Mouse (Mus musculus): ENCODE measurements around the gene Gabbr2. TPM values are rescaled to one million over a fixed set of nuclear protein-coding genes. Genes with fewer than 3 reads are reported as not detected.
A peak's percentile ranks its signal among the peaks of the same experiment; 100 is the strongest.

The Gabbr2 gene
- polyA plus RNA-seq, 1 experiment from 2014 or later, result 0.05 TPM

DNA sequence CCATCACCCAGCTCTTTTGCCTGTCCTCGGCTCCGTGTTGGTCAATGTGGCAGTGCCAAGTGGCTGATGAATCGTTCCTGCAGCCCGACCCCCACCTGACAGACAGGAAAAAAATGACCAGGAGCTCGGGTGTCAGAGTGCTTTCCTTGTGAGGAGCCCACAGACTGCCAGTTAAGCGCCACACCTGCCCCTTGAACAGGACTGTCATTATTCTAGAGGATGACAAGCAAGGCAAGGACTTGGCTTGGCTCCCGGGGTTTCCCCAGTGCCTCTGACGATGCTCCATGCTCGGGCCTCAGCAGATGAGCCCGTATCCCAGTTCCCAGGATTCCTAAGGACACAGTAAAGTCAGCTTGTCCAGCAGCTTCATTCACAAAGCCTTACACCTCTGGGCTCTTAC is 20.8 kb upstream of the Gabbr2 start:
- Histone ChIP-seq H3K9me3 (no peaks in the 10 kb centered on the region), H3K27me3 (no peaks in the 10 kb centered on the region), H3K4me3 (no peak overlapping the region), H3K36me3 (peaks cover 16% of the 10 kb centered on the region), H3K4me2 (no peak overlapping the region), H3K4me1 (peaks cover 13% of the 10 kb centered on the region; the same call in 1 of the 2 replicates), H3K9ac (no peak overlapping the region), H3K27ac (no peak overlapping the region)
- 52% methylated on average over 10 of the region's 10 CpGs for WGBS
- ATAC-seq (ENCODE audit: insufficient number of reproducible peaks, low FRiP score, low TSS enrichment, low read depth), result no peak

GRCm38 (mm10) chr4:47010400-47011231 is 18.9 kb upstream of the Gabbr2 start:
- H3K27me3 ChIP-seq, result 0 out of 2 replicates have a peak, but pooled peaks cover 3% of the 10 kb centered on the region
- peak overlapping the region; percentile 21; the same call in 1 of the 2 replicates for H3K4me2 ChIP-seq
- H3K4me3 ChIP-seq, result no peak overlapping the region
- no peaks in the 10 kb centered on the region for H3K9me3 ChIP-seq
- H3K9ac ChIP-seq, result no peak overlapping the region
- H3K27ac ChIP-seq, result no peak overlapping the region
- 37% methylated on average over 12 of the region's 12 CpGs for WGBS
- H3K4me1 ChIP-seq, result peaks cover 13% of the 10 kb centered on the region; the same call in 1 of the 2 replicates
- ATAC-seq (ENCODE audit: insufficient number of reproducible peaks, low FRiP score, low TSS enrichment, low read depth), result no peak
- H3K36me3 ChIP-seq, result no peaks in the 10 kb centered on the region

DNA sequence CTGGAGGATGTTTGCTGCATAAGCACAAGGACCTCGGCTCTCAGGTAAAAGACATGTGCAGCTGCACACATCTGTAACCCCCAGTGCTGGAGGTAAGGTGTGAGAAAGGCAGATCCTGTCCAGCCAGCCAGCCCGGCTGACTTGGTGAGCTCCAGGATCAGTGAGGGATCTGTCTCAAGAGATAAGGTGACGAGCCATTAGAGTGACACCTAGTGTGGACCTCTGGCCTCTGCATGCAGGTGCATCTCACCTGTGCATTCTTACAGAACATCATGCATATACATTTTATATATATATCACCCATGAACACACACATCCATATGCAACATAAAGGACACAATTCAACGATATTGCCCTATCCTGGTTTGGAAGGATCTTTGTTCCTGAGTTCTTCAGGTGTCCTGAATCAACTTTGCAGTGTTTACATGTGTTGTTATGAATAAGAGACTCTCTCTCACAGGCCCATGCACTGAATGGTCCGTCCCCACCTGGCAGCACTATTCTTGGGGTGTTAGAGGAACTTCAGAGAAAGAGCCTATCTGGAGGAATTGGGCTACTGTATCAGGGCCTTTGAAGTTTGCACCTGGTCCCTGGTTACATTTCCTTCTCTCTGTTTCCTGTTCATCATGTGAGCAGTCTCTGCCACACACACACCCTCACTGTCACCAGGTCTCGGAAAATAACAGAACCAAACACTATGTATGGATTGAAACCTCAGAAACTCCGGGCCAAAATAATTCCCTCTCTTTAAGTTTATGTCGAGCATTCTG is 9.1 kb upstream of the Gabbr2 start:
- Histone ChIP-seq H3K27me3 (peaks cover 11% of the 10 kb centered on the region), H3K9me3 (no peaks in the 10 kb centered on the region), H3K9ac (no peak overlapping the region), H3K4me2 (no peak overlapping the region), H3K27ac (no peak overlapping the region), H3K4me3 (no peak overlapping the region), H3K36me3 (no peaks in the 10 kb centered on the region), H3K4me1 (no peaks in the 10 kb centered on the region)
- 61% methylated on average over 8 of the region's 8 CpGs for WGBS
- no peak for ATAC-seq (ENCODE audit: insufficient number of reproducible peaks, low FRiP score, low TSS enrichment, low read depth)

DNA sequence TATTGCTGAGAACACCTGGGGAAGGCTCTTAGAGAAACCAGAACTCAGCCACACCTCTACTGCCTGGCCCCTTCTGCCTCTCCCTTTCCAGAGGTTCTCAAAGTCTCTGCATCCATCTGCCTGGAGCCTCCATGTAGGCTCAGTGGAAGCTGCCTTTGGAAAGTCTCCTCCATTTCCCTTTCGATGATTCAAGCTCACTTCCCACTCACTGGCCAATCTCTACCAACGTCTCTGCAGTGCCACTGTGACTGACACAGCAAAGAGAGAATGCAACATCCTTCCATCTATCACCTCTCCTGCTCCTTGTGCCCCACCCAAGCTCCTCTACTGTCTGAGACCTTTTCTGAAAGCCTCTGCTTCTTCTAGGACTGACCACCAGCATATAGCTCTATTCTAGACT is 6.3 kb upstream of the Gabbr2 start:
- no peaks in the 10 kb centered on the region for H3K36me3 ChIP-seq
- no peak for ATAC-seq (ENCODE audit: insufficient number of reproducible peaks, low FRiP score, low TSS enrichment, low read depth)
- H3K9ac ChIP-seq, result no peak overlapping the region
- WGBS, result 81% methylated on average over 2 of the region's 2 CpGs
- H3K9me3 ChIP-seq, result no peaks in the 10 kb centered on the region
- peaks cover 28% of the 10 kb centered on the region for H3K27me3 ChIP-seq
- H3K27ac ChIP-seq, result no peak overlapping the region
- H3K4me3 ChIP-seq, result no peak overlapping the region
- H3K4me2 ChIP-seq, result no peak overlapping the region
- no peaks in the 10 kb centered on the region for H3K4me1 ChIP-seq

GRCm38 (mm10) chr4:46992827-46993473 is 1.3 kb upstream of the Gabbr2 start:
- peaks cover 68% of the 10 kb centered on the region for H3K27me3 ChIP-seq
- H3K4me2 ChIP-seq, result no peak overlapping the region
- WGBS, result 6% methylated on average over 8 of the region's 8 CpGs

GRCm38 (mm10) chr4:46991959-46992316 is 265 bp upstream of the Gabbr2 start:
- Histone ChIP-seq H3K4me3 (peak overlapping the region; percentile 52), H3K36me3 (no peaks in the 10 kb centered on the region), H3K27me3 (peaks cover 73% of the 10 kb centered on the region), H3K27ac (no peak overlapping the region), H3K9ac (no peak overlapping the region), H3K4me1 (peaks cover 24% of the 10 kb centered on the region), H3K9me3 (no peaks in the 10 kb centered on the region), H3K4me2 (peak overlapping the region; percentile 97)
- under 1% methylated on average over 31 of the region's 31 CpGs for WGBS
- ATAC-seq (ENCODE audit: insufficient number of reproducible peaks, low FRiP score, low TSS enrichment, low read depth), result 0 out of 2 replicates have a peak, but pooled peaks have one; percentile 45

More at GRCm38 (mm10) chr4:46992827-46993473, 1.3 kb upstream of the Gabbr2 start:
- no peak overlapping the region for H3K27ac ChIP-seq
- H3K4me3 ChIP-seq, result no peak overlapping the region
- ATAC-seq (ENCODE audit: insufficient number of reproducible peaks, low FRiP score, low TSS enrichment, low read depth), result no peak
- H3K9ac ChIP-seq, result no peak overlapping the region
- no peaks in the 10 kb centered on the region for H3K9me3 ChIP-seq
- peaks cover 24% of the 10 kb centered on the region for H3K4me1 ChIP-seq
- H3K36me3 ChIP-seq, result no peaks in the 10 kb centered on the region

DNA sequence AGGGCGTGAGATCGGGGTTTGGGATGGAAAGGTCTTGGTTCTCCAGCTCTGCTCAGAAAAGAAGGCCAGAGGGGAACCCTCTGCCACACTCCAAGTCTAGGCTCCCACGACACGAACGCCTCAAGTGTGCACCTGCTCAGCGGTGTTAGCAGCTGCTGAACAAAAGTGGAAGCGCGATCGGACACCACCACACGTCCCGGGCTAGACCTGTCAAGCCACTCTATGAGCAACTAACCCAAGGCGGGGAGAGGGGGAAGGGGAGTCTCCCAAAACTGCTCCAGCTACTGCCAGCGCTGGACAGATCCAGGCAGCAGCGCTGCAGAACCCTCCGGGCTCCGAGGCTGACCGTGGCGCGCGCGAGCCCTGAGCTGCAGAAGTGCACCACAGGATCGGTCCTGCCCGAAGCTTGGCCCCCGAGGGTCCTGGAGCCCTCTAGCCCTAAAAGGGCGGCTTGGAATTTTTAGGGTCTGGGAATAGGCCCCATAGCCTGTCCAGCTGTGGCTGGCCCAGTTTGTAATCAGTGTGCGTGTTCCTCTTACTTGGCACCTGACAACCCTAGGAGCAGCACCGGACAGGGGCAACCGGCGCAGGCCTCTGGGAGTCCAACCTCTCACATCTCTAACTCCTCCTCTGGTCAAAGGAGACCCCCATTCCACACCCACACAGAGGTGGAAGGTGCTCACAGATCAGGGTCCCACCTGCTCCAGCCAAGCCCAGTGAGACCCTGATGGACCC is 1.2 kb downstream of the Gabbr2 start:
- no peak overlapping the region for H3K27ac ChIP-seq
- H3K36me3 ChIP-seq, result no peaks in the 10 kb centered on the region
- H3K4me1 ChIP-seq, result peaks cover 24% of the 10 kb centered on the region
- WGBS, result 5% methylated on average over 29 of the region's 29 CpGs
- no peak overlapping the region for H3K9ac ChIP-seq
- ATAC-seq (ENCODE audit: insufficient number of reproducible peaks, low FRiP score, low TSS enrichment, low read depth), result 0 out of 2 replicates have a peak, but pooled peaks have one; percentile 15
- no peaks in the 10 kb centered on the region for H3K9me3 ChIP-seq
- peaks cover 77% of the 10 kb centered on the region for H3K27me3 ChIP-seq
- peak overlapping the region; percentile 97 for H3K4me2 ChIP-seq
- H3K4me3 ChIP-seq, result peak overlapping the region; percentile 52

GRCm38 (mm10) chr4:46989842-46990241 is 1.8 kb downstream of the Gabbr2 start:
- no peaks in the 10 kb centered on the region for H3K36me3 ChIP-seq
- H3K9ac ChIP-seq, result no peak overlapping the region
- no peak overlapping the region for H3K27ac ChIP-seq
- H3K4me3 ChIP-seq, result no peak overlapping the region
- peaks cover 77% of the 10 kb centered on the region for H3K27me3 ChIP-seq
- 1% methylated on average over 17 of the region's 17 CpGs for WGBS
- H3K9me3 ChIP-seq, result no peaks in the 10 kb centered on the region
- peaks cover 24% of the 10 kb centered on the region for H3K4me1 ChIP-seq
- no peak for ATAC-seq (ENCODE audit: insufficient number of reproducible peaks, low FRiP score, low TSS enrichment, low read depth)
- no peak overlapping the region for H3K4me2 ChIP-seq

GRCm38 (mm10) chr4:46988824-46989223 is 2.8 kb downstream of the Gabbr2 start:
- Histone ChIP-seq H3K27me3 (peaks cover 69% of the 10 kb centered on the region), H3K4me2 (no peak overlapping the region), H3K9ac (no peak overlapping the region), H3K4me1 (peaks cover 24% of the 10 kb centered on the region), H3K4me3 (no peak overlapping the region), H3K36me3 (no peaks in the 10 kb centered on the region), H3K9me3 (no peaks in the 10 kb centered on the region), H3K27ac (no peak overlapping the region)
- no peak for ATAC-seq (ENCODE audit: insufficient number of reproducible peaks, low FRiP score, low TSS enrichment, low read depth)
- 69% methylated on average over 4 of the region's 4 CpGs for WGBS

- ATAC-seq (ENCODE audit: insufficient number of reproducible peaks, low FRiP score, low TSS enrichment, low read depth), result no peak
- Histone ChIP-seq H3K9ac (no peak overlapping the region), H3K4me2 (no peak overlapping the region), H3K27ac (no peak overlapping the region), H3K9me3 (no peaks in the 10 kb centered on the region), H3K4me3 (no peak overlapping the region), H3K27me3 (peaks cover 63% of the 10 kb centered on the region), H3K4me1 (peaks cover 24% of the 10 kb centered on the region), H3K36me3 (no peaks in the 10 kb centered on the region)
- 57% methylated on average over 3 of the region's 3 CpGs for WGBS
Observed at GRCm38 (mm10) chr4:46988257-46988656, 3.4 kb downstream of the Gabbr2 start.

DNA sequence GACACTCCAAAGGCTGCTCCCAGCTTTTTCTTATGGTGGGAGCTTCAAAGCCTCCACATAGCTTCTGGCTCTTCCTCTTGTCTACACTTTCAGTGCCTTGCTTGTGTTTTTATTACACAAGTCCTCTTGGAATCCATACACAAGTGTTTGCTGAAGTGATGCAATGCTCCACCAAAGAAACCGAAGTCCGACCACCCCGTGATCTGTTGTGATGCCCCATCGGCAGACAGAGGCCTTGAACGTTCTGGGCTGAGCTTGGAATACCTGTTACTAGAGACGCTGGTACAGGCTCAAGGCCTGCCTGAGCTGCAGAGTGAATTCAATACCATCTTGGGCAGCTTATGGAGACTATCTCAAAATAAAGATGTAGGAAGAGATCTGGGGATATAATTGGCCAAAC is 3.9 kb downstream of the Gabbr2 start:
- H3K9me3 ChIP-seq, result no peaks in the 10 kb centered on the region
- WGBS, result 88% methylated on average over 6 of the region's 6 CpGs
- no peaks in the 10 kb centered on the region for H3K36me3 ChIP-seq
- H3K4me2 ChIP-seq, result no peak overlapping the region
- H3K9ac ChIP-seq, result no peak overlapping the region
- ATAC-seq (ENCODE audit: insufficient number of reproducible peaks, low FRiP score, low TSS enrichment, low read depth), result no peak
- no peak overlapping the region for H3K27ac ChIP-seq
- H3K27me3 ChIP-seq, result peaks cover 59% of the 10 kb centered on the region
- H3K4me3 ChIP-seq, result no peak overlapping the region
- peaks cover 24% of the 10 kb centered on the region for H3K4me1 ChIP-seq
